Mouse (Mus musculus): ENCODE results near the gene Ufsp1.
"Not testable (repeated sequence)": the region's sequence is repeated elsewhere in the genome, so short reads cannot be mapped to it uniquely, and the experiment has no call there.

The Ufsp1 gene

GRCm38 (mm10) chr5:137293839-137294743 lies at the start of gene Ufsp1:
TSS of gene Ufsp1 (plus strand) at chr5:137294629.
- DNase-seq (ENCODE audit: low spot score), result peak; percentile 92

GRCm38 (mm10) chr5:137263897-137264720 lies 30.3 kb upstream of the Ufsp1 start:
- DNase-seq (ENCODE audit: low spot score), result no peak

- DNase-seq (ENCODE audit: low spot score), result no peak
These were observed 29.6 kb upstream of the Ufsp1 start for GRCm38 (mm10) chr5:137264787-137265186.

- no peak for DNase-seq (ENCODE audit: low spot score)
These were observed 26.1 kb upstream of the Ufsp1 start for GRCm38 (mm10) chr5:137268131-137268910.

- no peak for DNase-seq (ENCODE audit: low spot score)
These were observed 16.8 kb upstream of the Ufsp1 start for GRCm38 (mm10) chr5:137277360-137278342.

- DNase-seq (ENCODE audit: low spot score), result not testable (repeated sequence)
These were observed 10.0 kb upstream of the Ufsp1 start for GRCm38 (mm10) chr5:137284411-137284810.

- peak; percentile 79 for DNase-seq (ENCODE audit: low spot score)
These were observed 9.4 kb upstream of the Ufsp1 start for GRCm38 (mm10) chr5:137285045-137285444.

- DNase-seq (ENCODE audit: low spot score), result no peak
These were observed 8.4 kb upstream of the Ufsp1 start for GRCm38 (mm10) chr5:137285986-137286385.

GRCm38 (mm10) chr5:137286655-137287031 lies 7.8 kb upstream of the Ufsp1 start:
- peak; percentile 76 for DNase-seq (ENCODE audit: low spot score)

- DNase-seq (ENCODE audit: low spot score), result no peak
These were observed 7.1 kb upstream of the Ufsp1 start, which contains the start of gene Ache for GRCm38 (mm10) chr5:137287032-137287952. TSS of gene Ache (plus strand) at chr5:137287519.

GRCm38 (mm10) chr5:137287953-137288743 lies 6.3 kb upstream of the Ufsp1 start:
- no peak for DNase-seq (ENCODE audit: low spot score)

- peak; percentile 68 for DNase-seq (ENCODE audit: low spot score)
These were observed 5.4 kb upstream of the Ufsp1 start for GRCm38 (mm10) chr5:137288999-137289470.

- peak; percentile 96 for DNase-seq (ENCODE audit: low spot score)
These were observed 4.7 kb upstream of the Ufsp1 start for GRCm38 (mm10) chr5:137289591-137290365.

GRCm38 (mm10) chr5:137290677-137291076 lies 3.8 kb upstream of the Ufsp1 start:
- peak; percentile 83 for DNase-seq (ENCODE audit: low spot score)

- no peak for DNase-seq (ENCODE audit: low spot score)
These were observed 3.0 kb upstream of the Ufsp1 start for GRCm38 (mm10) chr5:137291381-137291926.

GRCm38 (mm10) chr5:137293282-137293681 lies 1.1 kb upstream of the Ufsp1 start:
- peak; percentile 79 for DNase-seq (ENCODE audit: low spot score)

- DNase-seq (ENCODE audit: low spot score), result no peak
These were observed 290 bp downstream of the Ufsp1 start for GRCm38 (mm10) chr5:137294744-137295093.

- DNase-seq (ENCODE audit: low spot score), result no peak
These were observed 867 bp downstream of the Ufsp1 start for GRCm38 (mm10) chr5:137295296-137295695.

All from c-Kit-positive CD71-positive TER-119-positive erythroid progenitor cells, embryonic 14.5 days (primary cell).